Mouse (Mus musculus) bone marrow, adult 2 months (tissue): ENCODE data around the gene Cdh26.

ENCODE experiments used
- CTCF ChIP-seq: fragments of 200-500 bp; IDR thresholded peaks from 2 replicates; pipeline ENCODE4 v1.5.1; 2011; ENCODE audit warnings: low read length, control low read depth; ENCODE audit not compliant: control insufficient read depth, insufficient read depth
- POLR2A ChIP-seq: fragments of 200-500 bp; IDR thresholded peaks from 2 replicates; pipeline ENCODE4 v1.6.1; 2011; ENCODE audit warnings: low read depth, mild to moderate bottlenecking, control low read depth, low read length, borderline replicate concordance; ENCODE audit not compliant: control insufficient read depth

DNA sequence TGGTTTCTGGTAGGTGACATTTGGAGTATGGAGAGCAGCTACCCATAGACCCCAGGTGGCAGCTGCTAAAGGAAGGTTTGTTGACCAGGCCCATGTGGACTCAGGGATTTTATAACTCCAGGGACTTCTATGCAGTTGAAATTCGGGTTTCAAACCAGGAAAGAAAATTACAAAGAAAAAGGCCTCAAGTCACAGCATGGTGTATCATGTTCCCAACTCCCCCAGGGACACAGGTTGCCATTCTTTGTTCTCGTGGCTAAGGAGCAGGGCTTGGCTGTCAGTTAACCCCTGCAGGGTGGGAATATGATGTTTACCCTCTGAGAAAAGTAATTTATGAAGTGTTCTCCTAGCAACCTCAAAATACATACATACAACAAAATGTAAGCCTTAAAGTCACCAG, 19.9 kb downstream of the Cdh26 start:
- TF ChIP-seq CTCF: no peak
- no peak for TF ChIP-seq POLR2A
